Mouse (Mus musculus) frontal cortex, adult (tissue): ENCODE results near the gene Fastkd3.
A peak's percentile ranks its signal among the peaks of the same experiment; 100 is the strongest.

Source experiments
- ATAC-seq: cut with Nextera tagmentation; 2 replicates; pipeline ENCODE4 v1.9.2; 2017; ENCODE audit warnings: mild to moderate bottlenecking, moderate library complexity, mixed read lengths; ENCODE audit not compliant: low TSS enrichment

Fastkd3 gene

DNA sequence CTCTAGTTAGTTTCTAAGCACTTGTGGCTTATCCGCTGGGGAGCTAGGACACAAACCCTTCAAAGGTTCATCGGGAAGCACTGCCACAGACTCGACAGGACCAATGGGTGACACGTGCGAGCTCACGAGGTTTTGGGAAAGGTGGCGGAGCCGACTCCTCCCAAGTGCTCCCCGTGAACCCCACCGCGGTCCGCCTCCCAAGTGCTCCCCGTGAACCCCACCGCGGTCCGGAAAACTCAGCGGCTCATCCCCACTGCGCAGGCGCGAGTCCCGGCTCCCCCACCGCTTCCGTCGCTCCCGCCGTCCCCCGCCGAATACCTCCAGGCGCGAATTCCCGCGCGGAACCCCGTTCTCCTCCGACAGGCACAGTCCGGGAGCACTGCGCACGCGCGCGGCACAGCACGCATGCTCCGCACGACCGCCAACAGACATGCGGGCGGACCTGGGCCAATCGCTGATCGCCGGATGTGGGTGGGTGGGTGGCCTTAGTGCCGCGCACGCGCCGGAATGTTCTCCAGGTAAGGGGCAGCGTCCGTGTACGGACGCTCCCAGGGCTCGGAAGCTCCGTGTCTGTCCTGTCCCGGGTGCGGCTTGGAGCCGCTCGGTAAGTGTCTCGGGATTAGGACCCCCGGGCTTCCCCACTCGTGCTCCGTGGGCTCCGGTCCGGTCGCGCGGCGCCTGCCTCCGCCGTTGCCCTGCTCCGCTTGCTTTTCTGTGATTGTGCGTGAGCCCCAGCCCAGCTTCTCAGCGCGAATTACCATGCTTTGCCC is at the start of gene Fastkd3, which contains the start of gene Mtrr:
TSS of gene Fastkd3 (plus strand) at position 488 of the 770 bp plus-strand sequence.
TSS of gene Mtrr (minus strand) at position 403 of the 770 bp plus-strand sequence.
- peak; percentile 95 for ATAC-seq

DNA sequence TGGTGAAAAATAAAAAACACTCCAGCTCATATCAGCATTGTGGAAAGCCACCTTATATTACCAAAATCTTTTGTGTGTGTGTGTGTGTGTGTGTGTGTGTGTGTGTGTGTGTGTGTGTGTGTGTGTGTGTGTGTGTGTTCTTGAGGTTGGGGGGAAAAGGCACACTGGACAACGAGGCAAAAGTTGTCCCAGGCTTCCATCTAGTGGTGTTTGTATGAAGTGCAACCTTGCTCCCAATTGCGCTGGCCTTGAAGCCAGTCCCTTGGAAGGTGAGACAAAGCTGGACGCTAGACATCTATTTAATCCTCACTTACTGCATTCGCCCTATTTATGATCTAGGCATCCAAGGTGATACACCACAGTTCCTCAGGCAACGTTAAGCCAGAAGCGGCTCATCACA is 28.6 kb upstream of the Fastkd3 start:
- peak; percentile 72 for ATAC-seq

DNA sequence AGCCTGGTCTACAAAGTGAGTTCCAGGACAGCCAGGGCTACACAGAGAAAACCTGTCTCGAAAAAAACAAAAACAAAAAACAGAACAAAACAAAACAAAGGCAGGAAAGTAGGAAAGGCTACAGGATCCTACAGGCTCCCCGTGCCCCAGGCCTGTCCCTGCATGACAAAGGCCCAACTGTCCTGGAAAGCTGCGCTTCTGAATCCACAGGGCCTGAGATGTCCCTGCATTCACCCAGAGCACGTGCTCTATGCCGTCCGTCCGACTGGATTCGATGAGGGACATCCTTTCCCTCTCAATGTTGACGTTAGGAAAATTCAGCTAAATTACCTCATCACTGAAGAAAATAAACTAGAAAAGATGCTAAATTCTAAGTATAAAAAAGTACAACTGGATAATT is 13.9 kb upstream of the Fastkd3 start:
- no peak for ATAC-seq

GRCm38 (mm10) chr13:68568548-68568947 is 13.5 kb upstream of the Fastkd3 start:
- ATAC-seq: no peak

DNA sequence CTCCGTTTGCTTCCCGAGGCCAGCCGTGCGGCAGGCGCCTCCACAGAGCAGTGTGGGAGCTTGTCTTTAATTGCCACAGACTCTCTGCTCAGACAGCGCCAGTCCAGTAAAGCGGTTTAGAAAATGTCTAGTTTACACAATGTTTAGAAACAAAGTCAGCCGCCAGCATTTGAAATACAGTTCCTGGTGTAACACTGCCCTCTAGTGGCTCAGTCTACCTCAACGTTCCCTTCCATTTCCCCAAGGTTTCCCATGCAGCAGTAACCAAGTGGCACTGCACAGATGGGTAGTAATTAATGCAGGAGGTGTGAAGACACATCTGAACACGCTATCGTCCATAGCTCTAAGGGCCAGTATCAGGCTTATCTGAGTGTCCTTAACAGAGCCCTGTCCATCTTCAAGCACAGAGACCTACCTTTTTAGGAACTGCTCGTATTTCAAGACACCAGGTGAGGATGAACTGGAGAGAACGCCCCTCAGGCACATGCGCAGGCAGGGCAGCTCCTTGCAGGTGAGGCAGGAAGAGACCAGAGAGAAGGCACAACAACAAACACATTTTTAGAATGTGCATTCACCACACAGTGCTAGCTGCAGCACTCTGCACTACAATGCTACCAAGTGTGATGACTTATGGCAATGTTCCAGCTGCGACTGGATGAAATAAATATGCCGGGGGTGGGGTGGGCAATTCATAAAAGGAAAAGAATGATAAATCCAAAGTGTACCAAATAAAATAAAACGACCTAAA is 12.3 kb upstream of the Fastkd3 start:
- peak; percentile 97 for ATAC-seq

GRCm38 (mm10) chr13:68572247-68572646 is 9.8 kb upstream of the Fastkd3 start:
- no peak for ATAC-seq

GRCm38 (mm10) chr13:68572966-68573913 is 8.8 kb upstream of the Fastkd3 start:
- ATAC-seq: no peak

DNA sequence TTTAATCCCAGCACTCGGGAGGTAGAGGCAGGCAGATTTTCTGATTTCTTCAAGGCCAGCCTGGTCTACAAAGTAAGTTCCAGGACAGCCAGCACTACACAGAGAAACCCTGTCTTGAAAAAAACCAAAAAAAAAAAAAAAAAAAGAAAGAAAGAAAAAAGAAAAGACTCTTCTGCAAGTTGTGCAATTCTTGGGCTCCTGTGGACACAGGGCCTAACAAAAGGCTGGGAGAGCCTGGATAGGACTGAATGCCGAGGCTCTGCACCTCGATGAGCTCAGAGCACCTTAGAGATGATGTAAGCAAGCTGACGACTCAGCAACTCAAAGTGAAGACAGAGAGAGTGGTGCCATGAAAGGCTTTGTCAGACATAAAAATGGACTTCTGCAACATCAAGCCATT is 7.6 kb upstream of the Fastkd3 start:
- ATAC-seq: no peak

DNA sequence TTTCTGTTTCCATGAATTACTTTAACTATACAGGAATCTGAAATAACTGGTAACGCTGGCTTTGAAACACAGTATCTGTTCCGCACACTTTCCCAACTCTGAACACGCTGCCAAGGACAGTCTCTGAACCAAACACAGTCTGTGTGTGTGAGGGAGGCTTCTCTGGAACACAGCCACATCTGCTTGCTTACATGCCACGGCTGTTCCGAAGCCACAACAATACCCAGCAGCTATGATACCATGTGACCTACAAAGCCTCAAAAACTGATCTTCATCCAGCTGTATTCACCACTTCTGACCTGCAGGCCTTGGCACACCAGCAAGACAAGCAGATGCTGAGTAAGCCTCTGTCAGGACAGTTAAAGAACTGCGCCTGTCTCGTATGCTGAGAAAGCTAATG is 4.1 kb upstream of the Fastkd3 start:
- peak; percentile 36 for ATAC-seq

- no peak for ATAC-seq
Observed at GRCm38 (mm10) chr13:68581086-68581740, 821 bp upstream of the Fastkd3 start.

DNA sequence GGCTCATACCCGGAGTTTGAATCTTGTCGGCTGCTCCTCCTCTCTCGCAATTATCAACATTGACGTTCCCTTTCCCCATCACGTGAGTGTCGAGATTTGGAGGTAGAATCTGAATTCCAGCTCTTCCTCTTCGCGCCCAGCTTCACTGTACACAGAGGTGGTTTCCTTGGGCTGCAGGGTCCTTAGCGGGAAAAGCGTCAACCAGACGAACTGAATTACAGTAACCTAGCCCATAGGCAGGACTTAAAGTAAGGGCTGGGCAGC is 415 bp downstream of the Fastkd3 start:
- ATAC-seq: no peak; the same call in 1 of the 2 replicates

- no peak for ATAC-seq
Observed at GRCm38 (mm10) chr13:68583961-68584360, 1.9 kb downstream of the Fastkd3 start.

DNA sequence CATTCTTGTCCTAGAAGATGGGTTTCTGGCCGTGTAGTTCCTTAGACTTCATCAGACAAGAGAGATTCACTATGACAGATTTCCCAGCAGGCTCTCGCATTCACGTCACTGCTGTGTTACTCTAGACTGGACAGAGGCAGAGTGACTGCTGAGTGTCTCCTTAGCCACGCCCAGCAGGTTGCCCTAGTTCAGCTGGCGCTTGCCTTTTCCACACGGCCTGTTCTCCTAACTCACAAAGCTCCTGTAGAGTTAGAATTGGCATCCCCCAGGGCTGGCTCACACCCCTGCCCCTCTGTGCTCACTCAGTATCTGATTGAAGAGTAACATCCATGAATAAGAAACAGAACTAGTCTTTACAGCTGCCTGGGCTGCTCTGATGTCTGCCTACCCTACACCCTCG is 3.4 kb downstream of the Fastkd3 start:
- no peak for ATAC-seq

DNA sequence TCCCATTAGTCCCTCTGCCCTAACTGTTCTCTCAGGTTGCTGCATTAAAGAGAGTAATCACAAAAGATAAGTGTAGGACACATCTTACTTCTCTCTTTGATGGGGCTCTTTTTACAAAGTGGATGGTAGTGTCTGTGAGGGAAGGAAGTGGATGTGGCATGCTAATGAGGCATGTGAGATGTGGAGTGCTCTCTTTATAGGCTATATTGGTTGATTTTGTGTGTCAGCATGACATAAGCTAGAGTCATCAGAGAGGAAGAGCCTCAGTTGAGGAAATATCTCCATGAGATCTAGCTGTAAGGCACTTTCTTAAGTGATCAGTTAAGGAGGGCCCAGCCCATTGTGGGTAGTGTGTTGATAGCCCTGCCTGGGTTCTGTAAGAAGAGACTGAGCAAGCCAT is 6.3 kb downstream of the Fastkd3 start:
- ATAC-seq: no peak

DNA sequence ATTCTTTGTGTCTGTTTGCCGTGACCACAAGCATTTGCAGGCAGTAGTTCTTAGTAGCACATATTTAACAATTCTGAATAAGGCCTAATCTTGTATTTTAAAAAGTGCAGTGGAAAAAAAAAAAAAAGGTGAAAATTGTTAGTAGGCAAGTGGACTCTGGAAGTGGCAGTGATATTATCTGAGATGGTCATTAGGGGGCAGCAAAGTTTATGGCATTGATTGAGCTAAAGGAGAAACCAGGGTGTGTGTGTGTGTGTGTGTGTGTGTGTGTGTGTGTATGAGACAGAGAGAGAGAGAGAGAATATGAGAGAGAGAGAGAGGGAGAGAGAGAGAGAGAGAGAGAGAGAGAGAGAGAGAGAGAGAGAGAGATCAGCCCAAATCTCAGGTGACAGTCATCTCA is 11.8 kb downstream of the Fastkd3 start:
- no peak for ATAC-seq

DNA sequence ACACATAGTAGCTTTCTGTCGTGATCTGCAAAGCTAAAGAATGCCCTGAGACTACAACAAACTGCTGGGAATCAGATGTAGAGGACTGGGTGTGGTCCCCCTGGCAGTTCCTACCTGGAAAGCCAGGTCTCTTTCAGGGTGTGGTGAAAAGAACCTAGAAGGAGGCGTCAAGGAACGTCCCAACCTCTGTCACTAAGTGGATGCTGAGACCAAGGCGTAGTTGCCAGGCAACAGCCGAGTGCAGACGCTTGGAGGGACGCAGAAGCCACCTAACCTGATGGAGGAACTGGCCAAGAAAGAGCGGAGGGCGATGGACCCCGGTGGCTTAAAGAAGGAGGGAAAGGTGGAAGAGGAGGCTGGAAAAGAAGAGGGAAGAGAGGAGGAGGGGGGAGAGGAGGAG is 15.2 kb downstream of the Fastkd3 start, which contains the start of gene 1700001L19Rik:
TSS of gene 1700001L19Rik (plus strand) at position 223 of the 400 bp plus-strand sequence.
- ATAC-seq: peak; percentile 60

- peak; percentile 64 for ATAC-seq
Observed at GRCm38 (mm10) chr13:68597667-68598066, 15.6 kb downstream of the Fastkd3 start.

- ATAC-seq: no peak
Observed at GRCm38 (mm10) chr13:68598953-68599352, 16.9 kb downstream of the Fastkd3 start.

DNA sequence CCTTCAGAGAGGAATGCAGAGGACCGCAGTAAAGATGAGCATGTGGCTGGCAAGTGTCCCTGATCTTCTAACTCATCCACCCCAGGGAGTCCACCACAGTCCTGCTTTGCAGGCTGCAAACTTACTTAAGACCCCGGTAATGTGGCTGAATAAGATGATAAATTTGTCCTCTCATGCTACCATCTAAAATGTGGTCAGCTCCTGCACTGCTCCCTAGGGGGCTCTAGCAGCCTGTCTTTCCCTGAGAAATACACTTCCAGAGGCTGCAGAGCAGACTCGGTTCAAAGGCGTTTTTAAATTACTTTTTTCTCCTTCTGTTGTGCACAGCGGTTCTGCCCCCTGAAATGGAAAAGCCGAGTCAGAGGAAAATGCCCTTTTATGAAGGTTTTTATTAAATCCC is 19.1 kb downstream of the Fastkd3 start:
- ATAC-seq: peak; percentile 46

DNA sequence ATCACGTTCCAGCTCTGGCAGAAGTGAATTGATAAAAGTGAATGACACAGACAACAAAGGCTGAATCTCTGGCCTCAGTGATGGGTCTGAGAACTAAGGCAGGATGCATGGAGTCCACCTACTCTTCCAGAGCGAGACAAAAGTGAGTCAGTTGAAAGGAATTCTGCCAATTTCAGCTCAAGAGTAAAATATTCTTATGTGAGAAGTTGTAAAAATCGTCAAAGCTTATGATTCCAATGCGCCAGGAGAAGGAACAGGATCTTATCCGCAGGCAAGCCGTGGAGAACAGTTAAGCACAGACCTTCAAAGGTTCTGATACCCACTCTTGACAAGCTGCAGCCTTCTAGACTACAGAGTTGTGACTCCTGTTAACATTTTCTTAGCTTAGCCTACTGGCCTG is 21.1 kb downstream of the Fastkd3 start:
- ATAC-seq: peak; percentile 48

GRCm38 (mm10) chr13:68605689-68606126 is 23.7 kb downstream of the Fastkd3 start:
- peak; percentile 14; the same call in 1 of the 2 replicates for ATAC-seq
